Mouse (Mus musculus) layer of hippocampus, adult 8-10 months (tissue): ENCODE results near the gene Dhx37. TPM values are rescaled to one million over a fixed set of nuclear protein-coding genes. Genes with fewer than 3 reads are reported as not detected.
A peak's percentile ranks its signal among the peaks of the same experiment; 100 is the strongest.
"Not testable (repeated sequence)": the region's sequence is repeated elsewhere in the genome, so short reads cannot be mapped to it uniquely, and the experiment has no call there.

Source experiments
- DNase-seq, 2 experiments: peaks; one replicate each; pipeline ENCODE4 v3.0.0; 2022; ENCODE audit warnings: low spot score in 2 of 2
- total RNA-seq, 4 experiments: library from RNA; stranded (reverse); gene quantifications; 2 replicates each; pipeline ENCODE4 v1.2.4; 2022

Gene Dhx37
- total RNA-seq, 4 experiments from 2014 or later, result 13.2 to 13.5 (median 13.4) TPM

DNA sequence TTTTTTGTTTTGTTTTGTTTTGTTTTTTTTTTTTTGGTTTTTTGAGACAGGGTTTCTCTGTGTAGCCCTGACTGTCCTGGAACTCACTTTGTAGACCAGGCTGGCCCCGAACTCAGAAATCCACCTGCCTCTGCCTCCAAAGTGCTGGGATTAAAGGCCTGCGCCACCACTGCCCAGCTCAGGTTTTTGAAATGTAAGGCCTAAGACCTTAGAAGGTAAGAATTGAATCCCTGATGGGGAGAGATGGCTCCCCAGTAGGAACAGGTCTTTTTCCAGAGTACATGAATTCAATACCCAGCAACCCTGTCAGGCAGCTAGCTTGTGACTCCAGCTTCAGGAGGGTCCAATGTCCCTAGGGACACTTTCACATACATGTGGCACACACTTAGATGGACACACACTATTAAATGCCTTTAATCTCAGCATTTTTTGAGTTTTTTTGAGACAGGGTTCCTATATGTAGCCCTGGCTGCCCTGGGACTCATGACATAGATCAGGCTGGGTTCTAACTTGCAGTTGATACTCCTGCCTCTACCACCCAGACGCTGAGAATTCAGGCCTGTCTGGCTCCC, 42.9 kb downstream of the Dhx37 start:
- DNase-seq, result no peak

DNA sequence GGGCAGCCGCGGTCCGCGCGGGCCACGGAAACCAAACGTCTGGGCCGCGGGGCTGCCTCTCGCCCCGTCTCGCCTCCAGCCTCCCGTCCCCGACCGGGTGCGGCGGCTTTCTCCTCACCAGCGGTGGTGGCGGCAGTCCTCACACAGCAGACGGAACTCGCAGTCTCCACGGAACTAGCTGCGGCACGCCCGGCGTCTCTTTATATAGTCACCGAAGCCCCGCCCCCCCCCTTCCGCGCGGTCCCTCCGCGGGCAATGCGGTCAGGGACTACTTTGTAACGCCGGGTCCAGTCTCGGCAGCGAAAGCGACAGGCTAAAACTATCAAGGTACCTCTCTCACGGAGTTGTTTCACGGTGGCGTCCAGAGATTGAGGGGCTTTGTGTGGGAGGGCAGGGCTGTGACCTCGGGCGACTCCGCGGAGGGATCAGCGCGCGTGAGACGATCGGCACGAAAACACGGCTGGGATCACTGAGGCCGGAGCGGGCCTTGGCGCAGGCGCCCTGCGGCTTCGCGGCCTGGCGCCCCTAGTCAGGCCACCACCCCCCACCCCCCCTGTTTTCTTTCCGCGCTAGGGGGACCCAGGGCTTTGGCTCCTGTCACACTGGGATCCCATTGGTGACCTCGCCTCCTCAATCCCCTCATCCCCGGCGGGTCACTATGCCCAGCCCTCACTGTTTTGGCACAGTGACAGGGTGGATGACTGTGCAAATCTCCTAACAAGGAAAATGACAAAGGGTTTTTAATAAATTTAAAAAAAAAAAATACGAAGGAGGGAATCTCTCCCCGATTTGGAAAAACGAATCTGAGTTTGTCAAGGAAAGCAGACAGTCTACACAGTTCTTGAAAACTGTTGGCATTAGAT, 44.1 kb downstream of the Dhx37 start, which contains the start of gene Ubc:
Ubc (minus strand) TSS at position 624 of the 863 bp plus-strand sequence.
- DNase-seq, result peak; percentile 86 to 89

DNA sequence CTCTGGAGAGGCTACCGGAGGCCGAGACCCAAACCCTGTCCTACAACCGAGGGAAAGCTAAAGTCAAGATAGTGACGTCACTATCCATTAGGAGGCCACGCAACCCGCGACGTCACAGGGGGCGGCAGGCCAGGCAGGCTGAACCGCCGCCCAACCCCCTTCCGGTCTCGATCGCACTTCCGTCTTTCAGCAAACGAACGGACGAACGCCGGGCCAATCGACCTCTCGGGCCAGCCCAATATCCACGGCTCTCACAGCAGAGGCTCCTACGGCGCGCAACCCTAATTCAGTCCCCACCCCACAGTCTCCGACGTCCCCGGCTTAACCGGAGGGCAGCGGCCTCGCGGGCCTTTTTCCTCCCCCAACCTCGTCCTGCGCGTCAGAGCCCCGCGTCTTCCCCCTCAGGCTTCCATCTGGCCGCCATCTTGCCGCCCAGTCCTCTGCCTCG, 44.8 kb downstream of the Dhx37 start, which contains the start of gene Gm10382:
Gm10382 (plus strand) TSS at position 192 of the 448 bp plus-strand sequence.
- DNase-seq, result peak; percentile 71 to 78

DNA sequence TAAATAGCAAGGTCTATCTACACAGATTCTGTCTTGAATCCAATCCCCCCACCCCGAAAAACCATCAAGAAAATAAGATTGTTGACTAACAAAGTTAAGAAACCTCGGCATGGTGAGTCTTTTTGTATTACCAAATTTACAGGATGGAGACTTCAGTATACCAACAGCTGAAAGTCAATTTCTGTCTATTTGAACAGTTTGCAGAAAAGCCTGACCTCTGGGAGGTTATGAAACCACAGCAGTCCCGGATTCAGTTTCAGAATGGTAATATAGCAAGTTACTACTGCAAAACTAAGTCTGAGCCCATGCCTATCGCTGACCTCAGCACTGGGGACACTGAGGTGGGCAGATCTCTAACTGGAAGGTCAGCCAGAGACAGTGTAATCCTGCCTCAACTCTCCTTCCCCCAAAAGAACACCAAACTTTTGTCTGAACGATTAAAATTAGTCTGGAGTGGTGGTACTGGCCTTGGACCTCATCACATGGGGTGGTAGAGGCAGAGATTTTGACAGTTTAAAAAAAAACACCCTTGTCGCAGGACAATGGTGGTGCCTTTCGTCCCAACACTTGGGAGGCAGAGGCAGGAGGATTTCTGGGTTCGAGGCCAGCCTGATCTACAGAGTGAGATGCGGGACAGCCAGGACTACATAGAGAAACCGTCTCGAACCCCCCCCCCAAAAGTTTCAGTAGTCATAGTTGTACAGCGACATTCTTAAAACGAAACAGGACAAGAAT, 45.4 kb downstream of the Dhx37 start:
- no peak for DNase-seq

DNA sequence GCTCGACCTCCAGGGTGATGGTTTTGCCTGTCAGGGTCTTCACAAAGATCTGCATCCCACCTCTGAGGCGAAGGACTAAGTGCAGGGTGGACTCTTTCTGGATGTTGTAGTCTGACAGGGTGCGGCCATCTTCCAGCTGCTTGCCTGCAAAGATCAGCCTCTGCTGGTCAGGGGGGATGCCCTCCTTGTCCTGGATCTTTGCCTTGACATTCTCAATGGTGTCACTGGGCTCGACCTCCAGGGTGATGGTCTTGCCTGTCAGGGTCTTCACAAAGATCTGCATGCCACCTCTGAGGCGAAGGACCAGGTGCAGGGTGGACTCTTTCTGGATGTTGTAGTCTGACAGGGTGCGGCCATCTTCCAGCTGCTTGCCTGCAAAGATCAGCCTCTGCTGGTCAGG, 46.6 kb downstream of the Dhx37 start:
- not testable (repeated sequence) for DNase-seq

DNA sequence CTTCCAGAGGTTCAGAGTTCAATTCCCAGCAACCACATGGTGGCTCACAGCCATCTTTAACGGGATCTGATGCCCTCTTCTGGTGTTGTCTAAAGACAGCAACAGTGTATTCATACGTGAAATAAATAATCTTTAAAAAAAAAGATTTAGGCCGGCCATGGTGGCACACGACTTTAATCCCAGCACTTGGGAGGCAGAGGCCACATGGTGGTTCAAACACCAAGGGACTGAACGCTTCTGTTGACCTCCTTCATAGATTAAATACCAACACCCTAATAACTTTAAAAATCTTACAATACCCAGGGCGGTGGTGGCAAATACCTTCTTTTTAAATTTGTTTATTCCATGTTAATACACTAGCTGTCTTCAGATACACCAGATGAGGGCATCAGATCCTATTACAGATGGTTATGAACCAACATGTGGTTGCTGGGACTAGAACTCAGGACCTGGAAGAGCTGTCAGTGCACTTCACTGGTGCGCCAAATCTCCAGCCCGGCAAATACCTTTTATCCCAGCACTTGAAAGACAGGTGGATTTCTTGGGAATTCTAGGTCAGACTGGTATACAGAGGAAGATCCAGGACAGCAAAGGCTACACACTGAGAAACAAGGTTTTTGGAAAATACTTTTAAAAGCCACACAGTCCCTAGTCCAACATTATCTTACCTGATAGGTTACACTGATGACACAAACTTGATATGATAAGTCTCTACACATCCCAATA, 48.5 kb downstream of the Dhx37 start:
- no peak for DNase-seq

DNA sequence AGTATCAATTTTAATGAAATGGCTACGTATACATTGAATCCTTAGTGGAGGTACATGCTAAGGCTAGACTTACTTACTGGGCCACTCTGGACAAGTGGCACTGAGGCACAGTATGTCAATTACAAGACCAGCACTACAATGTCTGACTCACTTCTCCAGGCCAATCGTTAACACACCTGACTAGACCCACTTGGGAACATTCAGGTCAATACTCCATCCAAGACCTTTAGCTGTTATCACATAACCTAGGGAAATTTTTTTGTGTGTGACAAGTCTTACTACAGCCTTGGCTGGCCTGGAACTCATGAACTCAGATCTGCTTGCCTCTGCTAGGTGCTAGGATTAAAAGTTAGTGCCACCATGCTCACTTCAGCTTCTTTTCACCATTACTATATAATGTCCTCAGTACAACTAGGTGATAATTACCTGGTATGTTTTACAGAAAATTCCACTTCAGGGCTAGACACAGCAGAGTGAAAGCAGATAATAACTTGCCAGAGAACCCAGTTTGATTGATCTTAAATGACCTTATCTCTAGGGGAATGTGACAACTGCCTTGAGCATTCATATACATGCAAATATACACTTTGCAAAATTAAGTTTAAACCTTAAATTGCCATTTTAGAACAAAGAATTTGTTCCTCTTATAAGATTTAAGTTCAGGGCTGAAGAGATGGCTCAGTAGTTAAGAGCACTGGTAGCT, 49.3 kb downstream of the Dhx37 start:
- DNase-seq, result no peak

DNA sequence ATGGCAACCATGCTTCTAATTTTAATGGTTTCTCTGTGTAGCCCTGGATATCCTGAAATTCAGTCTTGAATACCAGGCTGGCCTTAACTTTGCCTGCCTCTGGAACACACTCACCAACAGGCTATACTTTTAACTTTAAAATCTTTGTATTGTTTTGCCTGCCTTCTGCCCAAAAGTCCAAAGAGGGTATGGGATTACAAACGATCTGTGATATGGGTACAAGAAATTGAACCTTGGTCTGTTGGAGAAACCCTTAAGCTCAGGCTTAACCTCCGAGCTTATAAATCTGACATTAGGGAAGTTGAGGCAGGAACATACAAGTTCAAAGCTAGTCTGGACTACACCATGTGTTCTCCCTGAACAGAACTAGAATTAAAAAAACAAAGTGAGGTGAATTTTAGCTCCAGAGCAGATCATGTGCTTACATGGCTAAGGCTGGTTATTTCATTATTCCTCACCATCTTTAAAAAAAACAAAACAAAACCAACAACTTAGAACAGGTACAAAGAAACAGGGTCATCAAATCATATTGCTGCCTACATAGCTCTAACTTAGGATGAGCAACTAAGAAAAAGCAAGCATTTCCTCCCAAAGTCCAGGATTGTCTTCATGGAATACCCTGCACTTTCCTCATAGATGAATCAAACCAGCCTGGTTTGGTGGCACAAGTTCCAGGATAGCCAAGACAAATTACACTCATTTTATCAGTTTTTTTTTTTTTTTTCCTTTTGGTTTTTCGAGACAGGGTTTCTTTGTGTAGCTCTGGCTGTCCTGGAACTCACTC, 50.1 kb downstream of the Dhx37 start:
- DNase-seq, result no peak

DNA sequence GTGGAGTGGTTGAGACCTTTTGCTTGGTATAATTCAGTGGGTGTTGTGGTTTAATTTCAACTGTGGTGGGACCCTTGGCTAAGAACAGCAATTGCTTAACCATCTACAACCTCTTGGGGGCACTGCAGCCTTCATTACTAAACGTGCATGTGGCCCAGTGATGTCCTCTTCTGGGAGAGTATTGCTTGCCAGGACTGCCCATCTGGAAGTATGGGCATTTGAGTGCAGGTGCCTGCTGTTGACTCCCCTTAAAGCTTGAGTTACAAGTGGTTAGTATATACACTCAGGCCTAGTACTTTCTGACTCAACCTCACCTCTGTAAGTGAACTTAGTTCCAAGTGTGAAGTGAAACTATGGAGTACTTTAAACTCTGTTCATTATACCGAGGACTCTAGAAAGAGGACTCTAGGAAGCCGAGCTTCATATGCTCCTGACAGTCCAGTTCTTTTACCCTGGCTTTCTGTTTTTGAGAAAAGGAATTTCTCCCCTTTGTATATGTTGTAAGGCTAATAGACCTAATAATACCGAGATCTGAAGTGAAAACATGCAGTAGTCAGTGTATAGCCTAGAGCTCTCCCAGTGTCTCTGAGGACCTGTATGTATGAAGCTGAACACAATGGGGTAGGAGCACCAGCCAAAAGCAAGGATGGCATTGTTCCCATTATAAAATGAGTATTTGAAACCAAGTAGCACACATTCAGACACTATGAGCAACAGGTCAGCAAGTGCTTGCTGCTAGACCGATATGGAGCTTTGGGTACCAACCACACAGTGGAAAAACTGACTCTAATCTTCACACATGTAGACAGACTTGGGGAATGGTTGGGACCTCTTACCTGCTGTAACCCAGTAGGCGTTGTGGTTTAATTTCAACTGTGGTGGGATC, 51.0 kb downstream of the Dhx37 start:
- DNase-seq, result peak; percentile 52 to 55

DNA sequence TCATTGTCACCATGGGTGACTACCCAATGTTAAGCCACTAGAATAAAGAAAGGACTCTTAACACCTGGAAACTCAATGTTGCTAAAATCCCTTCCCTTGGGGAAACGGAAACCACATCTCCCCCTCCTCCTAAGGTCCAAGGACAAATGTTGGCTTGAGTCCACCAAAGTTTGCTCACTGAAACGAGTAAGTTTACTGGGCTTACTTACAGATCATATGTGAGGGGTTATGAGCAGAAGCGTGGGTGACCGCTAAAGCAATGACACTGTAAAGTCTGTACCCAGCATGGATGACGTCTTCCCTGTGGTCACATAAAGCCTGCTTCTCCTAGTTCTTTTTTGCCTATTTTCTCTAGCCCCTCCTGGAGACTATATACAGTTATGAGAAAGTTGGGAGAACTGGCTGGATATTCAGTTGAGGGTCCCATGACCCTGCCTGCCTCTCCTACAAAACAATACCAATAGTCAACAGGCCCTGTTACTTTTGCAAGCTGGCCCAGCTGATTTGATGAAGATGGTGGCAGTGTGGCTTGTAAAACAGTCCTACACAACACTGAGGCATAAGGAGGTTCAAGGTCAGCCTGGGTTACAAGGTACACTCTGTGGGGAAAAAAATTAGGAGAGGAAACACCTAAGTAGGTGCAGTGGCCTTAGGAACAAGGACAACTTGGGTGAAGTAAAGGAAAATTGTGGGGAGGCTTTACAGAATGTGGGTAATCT, 51.8 kb downstream of the Dhx37 start:
- no peak for DNase-seq

DNA sequence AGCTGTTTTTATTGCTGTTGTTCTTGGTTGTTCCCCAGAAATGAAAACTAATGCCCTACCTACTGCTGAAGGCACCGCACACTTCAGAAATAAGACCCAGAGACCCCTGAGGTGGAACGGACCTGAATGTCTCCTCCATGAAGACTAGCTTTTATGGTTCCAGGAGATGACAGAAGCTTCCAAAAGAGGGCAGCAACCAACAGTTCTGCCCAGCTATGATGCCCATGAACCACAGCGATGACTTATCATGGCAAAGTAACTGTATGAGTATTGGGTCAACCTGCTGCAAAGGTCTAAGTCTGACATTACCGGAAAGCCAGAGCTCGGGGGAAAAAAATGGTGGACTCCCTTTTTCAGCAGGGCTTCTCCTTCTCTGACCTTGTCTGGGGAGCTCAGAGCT, 55.0 kb downstream of the Dhx37 start:
- no peak for DNase-seq

DNA sequence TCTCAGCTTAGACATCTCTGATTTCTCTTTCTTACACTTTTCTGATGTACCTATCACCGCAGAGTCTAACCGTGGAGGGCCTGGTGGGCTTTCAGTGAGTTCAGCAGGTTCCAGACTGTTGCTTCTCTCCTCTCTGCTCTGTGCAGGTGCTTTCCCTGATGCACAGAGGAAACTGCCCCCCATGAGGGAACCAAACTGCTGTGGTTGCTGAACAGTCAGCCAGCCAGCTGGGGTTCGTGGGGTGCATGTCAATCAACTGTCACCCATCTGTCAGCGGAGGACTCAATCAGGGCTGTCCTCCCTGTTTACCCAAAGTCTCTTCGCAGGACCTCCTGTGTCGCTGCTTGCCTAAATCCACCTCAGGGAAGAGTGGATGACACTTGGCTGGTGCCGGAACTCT, 56.7 kb downstream of the Dhx37 start:
- DNase-seq, result no peak

DNA sequence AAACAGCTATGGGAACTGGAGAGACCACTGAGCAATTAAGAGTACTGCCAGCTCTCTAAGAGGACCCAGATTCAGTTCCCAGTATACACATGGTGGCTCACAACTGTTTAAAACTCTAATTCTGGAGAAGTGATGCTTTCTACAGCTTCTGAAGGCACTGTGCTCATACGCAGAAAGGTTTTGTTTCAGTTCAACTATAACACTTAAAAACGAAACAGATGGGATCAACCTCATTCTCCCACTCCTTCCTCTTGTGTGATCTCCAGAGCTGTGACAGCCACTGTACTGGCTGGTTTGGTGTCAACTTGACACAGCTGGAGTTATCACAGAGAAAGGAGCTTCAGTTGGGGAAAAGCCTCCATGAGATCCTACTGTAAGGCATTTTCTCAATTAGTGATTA, 58.0 kb downstream of the Dhx37 start:
- no peak for DNase-seq

DNA sequence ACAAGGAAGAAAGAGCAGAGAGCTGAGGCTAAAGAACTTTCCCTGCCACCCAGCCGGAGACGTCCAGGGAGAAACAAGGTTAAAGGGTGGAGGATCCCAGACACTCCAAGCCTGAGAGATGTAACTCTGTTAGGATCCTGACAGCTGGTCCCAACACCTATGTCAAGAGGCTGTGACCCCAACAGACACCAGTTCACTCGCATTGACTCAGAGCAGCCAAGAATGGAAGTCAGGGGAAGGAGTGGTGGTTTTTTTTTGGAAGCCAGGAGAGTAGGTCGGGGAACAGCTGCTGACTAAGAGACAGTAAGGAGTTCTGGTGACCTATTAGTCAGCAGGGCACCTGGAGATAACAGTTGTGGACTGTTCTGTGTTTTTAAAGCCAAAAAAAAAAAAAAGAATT, 61.9 kb downstream of the Dhx37 start:
- DNase-seq, result no peak

DNA sequence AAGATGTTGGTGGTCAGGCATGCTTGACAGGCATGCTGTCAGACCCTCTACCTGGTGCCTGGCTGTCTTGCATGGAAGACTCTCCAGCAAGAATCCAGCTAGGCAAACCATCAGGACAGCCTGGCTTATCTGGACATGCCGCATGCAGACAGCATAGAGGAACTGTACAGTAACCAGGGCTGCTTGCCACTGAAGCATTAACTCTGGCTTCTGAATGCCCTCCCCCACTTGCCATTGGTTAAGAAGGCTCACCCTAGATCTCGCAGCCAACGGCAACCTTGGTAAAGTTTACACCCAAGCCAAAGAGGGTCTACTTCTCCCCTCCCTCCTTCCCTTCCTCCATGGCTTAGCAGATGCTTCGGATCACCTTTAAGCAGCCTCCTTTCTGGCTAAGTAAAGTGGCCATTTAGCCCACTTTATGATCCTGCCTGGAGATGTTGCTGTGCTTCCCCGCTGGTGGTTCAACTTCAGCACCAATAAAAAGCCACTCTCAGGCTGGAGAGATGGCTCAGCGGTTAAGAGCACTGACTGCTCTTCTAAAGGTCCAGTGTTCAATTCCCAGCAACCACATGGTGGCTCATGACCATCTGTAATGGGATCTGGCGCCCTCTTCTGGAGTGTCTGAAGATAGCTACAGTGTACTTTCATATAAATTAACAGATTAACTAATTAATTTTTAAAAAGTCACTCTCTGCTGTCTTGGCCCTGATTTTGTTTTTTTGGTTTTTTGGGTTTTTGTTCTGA, 62.8 kb downstream of the Dhx37 start:
- DNase-seq, result no peak

DNA sequence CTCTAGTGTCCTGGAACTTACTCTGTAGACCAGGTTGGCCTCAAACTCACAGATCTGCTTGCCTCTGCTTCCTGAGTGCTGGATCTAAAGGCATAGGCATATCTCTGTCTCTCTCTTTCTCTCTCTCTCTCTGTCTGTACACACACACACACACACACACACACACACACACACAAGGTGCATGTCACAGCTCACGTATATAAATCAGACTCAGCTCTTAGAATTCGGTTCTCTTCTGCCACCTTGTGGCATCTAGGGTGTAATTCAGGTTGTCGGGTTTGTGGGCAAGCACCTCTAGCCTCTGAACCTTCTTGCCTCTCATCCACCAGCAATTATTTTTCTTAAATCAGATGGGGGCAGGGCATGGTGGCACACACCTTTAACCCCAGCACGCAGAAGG, 65.4 kb downstream of the Dhx37 start:
- DNase-seq, result peak in 1 of 2 experiments; percentile 67

DNA sequence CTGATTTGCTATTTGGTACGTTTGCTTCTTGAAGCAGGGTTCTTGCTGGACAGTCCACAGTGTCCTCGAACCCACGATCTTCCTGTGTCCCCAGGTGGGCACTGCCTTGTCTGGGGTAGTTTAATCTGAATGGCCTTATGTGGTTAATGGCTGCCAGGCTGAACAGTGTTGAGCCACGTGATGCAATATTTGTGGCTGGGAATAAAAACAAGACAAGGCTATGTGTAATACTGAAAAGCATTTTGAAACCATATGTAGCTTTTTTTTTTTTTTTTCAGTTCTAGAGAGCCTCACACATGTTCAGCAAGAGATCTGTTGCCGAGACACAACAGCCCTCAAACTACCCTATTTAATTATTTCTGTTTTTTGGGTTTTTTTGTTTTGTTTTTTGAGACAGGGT, 65.8 kb downstream of the Dhx37 start:
- DNase-seq, result no peak
